Mouse (Mus musculus) ES-Bruce4 (cell line): Measurements from ENCODE around the gene Retsat.

Source experiments
- CTCF ChIP-seq: IDR thresholded peaks from one replicate; pipeline ENCODE4 v1.8.1; 2011; ENCODE audit warnings: low read depth, low read length
- EP300 ChIP-seq: IDR thresholded peaks from 2 replicates; pipeline ENCODE4 v1.6.1; 2011; ENCODE audit warnings: low read depth, low read length; ENCODE audit not compliant: insufficient read depth
- POLR2A ChIP-seq: IDR thresholded peaks from one replicate; pipeline ENCODE4 v1.8.1; 2011; ENCODE audit warnings: low read length; ENCODE audit not compliant: insufficient read depth

GRCm38 (mm10) chr6:72550503-72551100, 47.7 kb upstream of the Retsat start:
- no peak for TF ChIP-seq CTCF
- TF ChIP-seq POLR2A, result no peak
- TF ChIP-seq EP300, result no peak
